Mouse (Mus musculus): ENCODE data around the gene Tex30. TPM values are rescaled to one million over a fixed set of nuclear protein-coding genes. Genes with fewer than 3 reads are reported as not detected.
"Not testable (repeated sequence)": the region's sequence is repeated elsewhere in the genome, so short reads cannot be mapped to it uniquely, and the experiment has no call there.

Tex30 gene
- polyA plus RNA-seq, 1 experiment from 2014 or later = 35.4 TPM

DNA sequence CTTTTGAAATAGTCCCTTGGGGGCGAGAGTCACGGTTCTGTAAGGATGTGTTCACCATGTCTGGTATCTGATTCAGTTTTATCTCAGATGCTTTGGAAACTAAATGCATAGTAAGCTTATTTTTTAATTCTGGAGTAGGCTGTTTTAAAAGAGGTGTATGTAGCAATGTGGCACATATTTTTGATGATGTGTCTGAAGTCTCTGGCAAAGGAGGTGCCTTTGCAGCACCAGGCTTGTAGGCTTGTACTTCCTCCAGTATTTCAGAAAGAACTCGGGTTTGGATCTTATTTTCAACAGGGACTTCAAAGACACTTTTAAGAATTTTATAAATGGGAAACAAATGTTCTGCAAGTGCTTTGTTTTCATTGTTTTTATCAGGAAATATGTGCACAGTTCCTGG is 44.4 kb downstream of the Tex30 start:
- H3K4me3 ChIP-seq (ENCODE audit: low read depth, low read length) = no peak overlapping the region

DNA sequence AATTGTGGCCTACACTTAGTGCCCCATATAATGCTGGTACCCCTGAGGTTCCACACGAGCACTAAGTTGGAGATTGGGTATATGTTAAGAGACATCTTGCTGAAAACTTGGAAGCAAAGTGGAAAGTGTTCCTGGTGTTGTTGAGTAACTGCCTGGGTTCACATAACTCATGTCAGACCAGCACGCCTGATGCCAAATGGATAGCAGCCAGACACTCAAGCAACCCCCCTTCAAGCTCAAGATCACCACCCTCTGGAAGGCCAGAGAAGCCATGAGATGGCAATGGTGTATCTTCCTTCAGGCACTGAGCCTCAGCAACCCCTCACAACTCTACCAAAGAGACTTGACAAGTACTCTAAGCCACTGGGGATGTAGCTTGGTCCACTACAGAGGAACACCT is 55.7 kb downstream of the Tex30 start:
- no peaks in the 10 kb centered on the region for H3K36me3 ChIP-seq (ENCODE audit: control insufficient read depth, insufficient read depth)
- H3K4me2 ChIP-seq (ENCODE audit: low read depth, low read length) = no peak overlapping the region
- H3K27ac ChIP-seq (ENCODE audit: low read length) = no peak overlapping the region
- no peaks in the 10 kb centered on the region for H3K4me1 ChIP-seq (ENCODE audit: control insufficient read depth, low read depth, low read length)
- 66% methylated on average over 2 of the region's 2 CpGs for WGBS (ENCODE audit: insufficient replicate concordance)
- no peak overlapping the region for H3K4me3 ChIP-seq (ENCODE audit: low read depth, low read length)
- H3K9me3 ChIP-seq (replicated peaks; ENCODE audit: control insufficient read depth, low read length) = no peaks in the 10 kb centered on the region
- H3K9ac ChIP-seq (ENCODE audit: low read depth, low read length) = no peak overlapping the region
- ATAC-seq (ENCODE audit: low read depth) = no peak
- H3K27me3 ChIP-seq (ENCODE audit: control insufficient read depth, insufficient read depth, low read depth, low read length) = no peaks in the 10 kb centered on the region

More for the DNA sequence above, 44.4 kb downstream of the Tex30 start:
- H3K27me3 ChIP-seq (ENCODE audit: control insufficient read depth, insufficient read depth, low read depth, low read length) = no peaks in the 10 kb centered on the region
- no peak for ATAC-seq (ENCODE audit: low read depth)
- H3K27ac ChIP-seq (ENCODE audit: low read length) = no peak overlapping the region
- H3K4me1 ChIP-seq (ENCODE audit: control insufficient read depth, low read depth, low read length) = no peaks in the 10 kb centered on the region
- 54% methylated on average over 3 of the region's 3 CpGs for WGBS (ENCODE audit: insufficient replicate concordance)
- no peaks in the 10 kb centered on the region for H3K9me3 ChIP-seq (replicated peaks; ENCODE audit: control insufficient read depth, low read length)
- H3K9ac ChIP-seq (ENCODE audit: low read depth, low read length) = no peak overlapping the region
- H3K36me3 ChIP-seq (ENCODE audit: control insufficient read depth, insufficient read depth) = no peaks in the 10 kb centered on the region
- no peak overlapping the region for H3K4me2 ChIP-seq (ENCODE audit: low read depth, low read length)

DNA sequence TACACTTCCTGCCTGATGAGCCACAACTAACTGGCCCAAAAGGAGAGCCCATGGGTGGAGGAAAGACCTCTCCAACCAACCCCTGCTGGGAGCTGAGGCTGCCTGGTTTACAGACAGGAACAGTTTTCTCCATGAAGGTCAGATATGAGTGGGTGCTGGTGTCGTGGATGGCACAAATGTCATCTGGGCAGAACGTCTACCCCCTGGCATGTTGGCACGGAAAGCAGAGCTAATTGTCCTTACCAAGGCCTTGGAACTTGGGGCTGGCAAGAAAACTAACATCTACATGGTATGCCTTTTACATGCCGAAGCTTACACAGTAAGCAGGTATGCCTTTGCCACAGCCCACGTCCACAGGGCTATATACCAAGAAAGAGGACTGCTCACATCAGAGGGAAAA is 56.6 kb downstream of the Tex30 start:
- ATAC-seq (ENCODE audit: low read depth); H3K4me1 ChIP-seq (ENCODE audit: control insufficient read depth, low read depth, low read length); H3K4me3 ChIP-seq (ENCODE audit: low read depth, low read length); H3K9me3 ChIP-seq (replicated peaks; ENCODE audit: control insufficient read depth, low read length); H3K9ac ChIP-seq (ENCODE audit: low read depth, low read length); H3K27ac ChIP-seq (ENCODE audit: low read length); H3K27me3 ChIP-seq (ENCODE audit: control insufficient read depth, insufficient read depth, low read depth, low read length); H3K4me2 ChIP-seq (ENCODE audit: low read depth, low read length); H3K36me3 ChIP-seq (ENCODE audit: control insufficient read depth, insufficient read depth): not testable (repeated sequence)
- 55% methylated on average over 5 of the region's 5 CpGs for WGBS (ENCODE audit: insufficient replicate concordance)

DNA sequence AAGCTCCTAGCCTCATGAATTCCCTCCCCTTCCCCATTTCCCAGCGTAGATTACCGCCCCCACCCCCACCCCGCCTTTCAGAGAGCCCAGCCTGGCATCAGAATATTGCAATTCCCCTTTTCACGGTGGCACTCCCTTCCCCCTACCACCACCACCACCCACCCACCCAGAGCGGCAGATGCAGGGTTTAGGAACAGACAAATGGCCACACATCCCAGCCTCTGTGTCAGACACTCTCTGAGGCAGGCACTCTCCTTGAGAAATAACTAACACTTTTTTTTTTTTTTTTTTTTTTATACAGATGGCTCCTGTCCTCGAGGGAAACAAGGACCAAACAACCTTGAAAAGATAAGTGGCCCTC is 59.7 kb downstream of the Tex30 start:
- H3K4me2 ChIP-seq (ENCODE audit: low read depth, low read length) = peak overlapping the region; percentile 65
- no peaks in the 10 kb centered on the region for H3K9me3 ChIP-seq (replicated peaks; ENCODE audit: control insufficient read depth, low read length)
- no peaks in the 10 kb centered on the region for H3K36me3 ChIP-seq (ENCODE audit: control insufficient read depth, insufficient read depth)
- H3K4me1 ChIP-seq (ENCODE audit: control insufficient read depth, low read depth, low read length) = no peaks in the 10 kb centered on the region
- ATAC-seq (ENCODE audit: low read depth) = no peak
- no peaks in the 10 kb centered on the region for H3K27me3 ChIP-seq (ENCODE audit: control insufficient read depth, insufficient read depth, low read depth, low read length)
- H3K27ac ChIP-seq (ENCODE audit: low read length) = no peak overlapping the region
- no peak overlapping the region; the same call in 1 of the 2 replicates for H3K9ac ChIP-seq (ENCODE audit: low read depth, low read length)
- 6% methylated on average over 6 of the region's 6 CpGs for WGBS (ENCODE audit: insufficient replicate concordance)
- H3K4me3 ChIP-seq (ENCODE audit: low read depth, low read length) = peak overlapping the region; percentile 55

DNA sequence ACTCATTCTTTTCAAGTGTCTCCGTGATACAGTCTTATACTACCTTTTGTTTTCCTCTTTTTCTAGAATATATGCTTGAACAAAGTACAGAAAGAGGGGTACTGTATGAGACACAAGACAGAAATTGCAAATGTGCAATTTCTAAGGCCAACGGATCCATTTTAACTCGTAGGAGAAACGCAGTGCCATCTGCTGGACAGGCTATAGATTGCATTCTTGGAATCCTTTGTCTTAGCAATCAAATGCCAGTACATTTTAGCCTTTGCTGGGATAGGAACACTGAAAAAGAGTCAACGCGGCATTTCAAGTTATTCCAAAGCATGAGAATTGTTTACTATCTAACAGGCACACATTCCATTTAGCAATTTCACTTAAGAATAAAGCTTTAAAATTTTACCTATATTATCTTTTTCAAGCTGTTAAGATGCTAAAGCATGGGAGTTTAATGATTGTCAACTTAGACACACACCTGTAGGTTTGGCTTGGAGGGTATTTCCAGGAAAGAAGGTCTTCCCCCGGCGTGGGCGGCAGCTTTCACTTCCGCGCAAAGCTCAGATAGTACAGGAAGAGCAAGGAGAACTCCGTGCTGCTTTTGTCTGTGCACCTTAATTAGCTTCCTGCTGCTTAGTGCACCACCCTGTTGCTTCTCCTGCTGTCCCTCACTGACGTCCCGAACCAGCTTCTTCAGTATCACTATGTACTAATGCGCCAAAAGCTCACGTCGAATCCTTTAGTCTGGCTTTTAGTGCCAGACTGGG is 60.3 kb downstream of the Tex30 start:
- under 1% methylated on average over 17 of the region's 17 CpGs for WGBS (ENCODE audit: insufficient replicate concordance)

More for the DNA sequence above, 60.3 kb downstream of the Tex30 start:
- Histone ChIP-seq H3K9ac (ENCODE audit: low read depth, low read length) (peak overlapping the region; percentile 39), H3K27me3 (ENCODE audit: control insufficient read depth, insufficient read depth, low read depth, low read length) (no peaks in the 10 kb centered on the region), H3K4me3 (ENCODE audit: low read depth, low read length) (peak overlapping the region; percentile 55), H3K9me3 (replicated peaks; ENCODE audit: control insufficient read depth, low read length) (no peaks in the 10 kb centered on the region), H3K4me2 (ENCODE audit: low read depth, low read length) (peak overlapping the region; percentile 65), H3K4me1 (ENCODE audit: control insufficient read depth, low read depth, low read length) (no peaks in the 10 kb centered on the region), H3K36me3 (ENCODE audit: control insufficient read depth, insufficient read depth) (no peaks in the 10 kb centered on the region), H3K27ac (ENCODE audit: low read length) (no peak overlapping the region)
- no peak for ATAC-seq (ENCODE audit: low read depth)

Other genes with a start within 250 kb of the Tex30 start
- gene Tpp2, start 168.8 kb downstream of the Tex30 start, polyA plus RNA-seq (2015; fragmentation: Nextera tagmentation; extraction: Ambion mirVana) = 23.8 and 24.2 TPM in 2 replicates
- 0.11 TPM in 1 of 2 replicates, not detected in the other for gene Mettl21c, start 82.4 kb downstream of the Tex30 start, polyA plus RNA-seq (2015; fragmentation: Nextera tagmentation; extraction: Ambion mirVana)
- 0.12 and 0.19 TPM in 2 replicates for gene Gm8251, start 40.5 kb downstream of the Tex30 start, polyA plus RNA-seq (2015; fragmentation: Nextera tagmentation; extraction: Ambion mirVana)
- 13.8 and 15.0 TPM in 2 replicates for gene Kdelc1, start 16.4 kb upstream of the Tex30 start, polyA plus RNA-seq (2015; fragmentation: Nextera tagmentation; extraction: Ambion mirVana)
- gene Bivm, start 16.5 kb upstream of the Tex30 start, polyA plus RNA-seq (2015; fragmentation: Nextera tagmentation; extraction: Ambion mirVana) = 3.5 and 4.0 TPM in 2 replicates
- 4.0 and 4.6 TPM in 2 replicates for gene Ercc5, start 45.3 kb upstream of the Tex30 start, polyA plus RNA-seq (2015; fragmentation: Nextera tagmentation; extraction: Ambion mirVana)
- 0.27 and 0.47 TPM in 2 replicates for gene Mettl21e, start 116.5 kb upstream of the Tex30 start, polyA plus RNA-seq (2015; fragmentation: Nextera tagmentation; extraction: Ambion mirVana)